Mouse (Mus musculus) kidney, embryonic 16.5 days (tissue): Measurements from ENCODE around the gene Atpif1. TPM values are rescaled to one million over a fixed set of nuclear protein-coding genes. Genes with fewer than 3 reads are reported as not detected.

Experiments used
- ATAC-seq: fragments of 200-750 bp; cut with Nextera tagmentation; 2 replicates; pipeline ENCODE4 v1.8.0; 2017; ENCODE audit warnings: moderate TSS enrichment; ENCODE audit not compliant: low FRiP score, low TSS enrichment
- H3K27ac ChIP-seq: fragments of 300-500 bp; sonication (generic); 2 replicates; pipeline ENCODE4 v1.5.1; 2014; ENCODE audit warnings: low read length
- H3K27me3 ChIP-seq: fragments of 300-500 bp; sonication (generic); 2 replicates; pipeline ENCODE4 v1.6.1; 2014; ENCODE audit warnings: low read length, control low read depth, mixed read lengths; ENCODE audit not compliant: insufficient read depth
- H3K36me3 ChIP-seq: fragments of 300-500 bp; sonication (generic); 2 replicates; pipeline ENCODE4 v1.6.1; 2014; ENCODE audit warnings: low read length, control low read depth, mixed read lengths; ENCODE audit not compliant: insufficient read depth
- H3K4me1 ChIP-seq: fragments of 300-500 bp; sonication (generic); 2 replicates; pipeline ENCODE4 v1.6.1; 2014; ENCODE audit warnings: low read length, control low read depth, mixed read lengths; ENCODE audit not compliant: insufficient read depth
- H3K4me2 ChIP-seq: fragments of 300-500 bp; sonication (generic); replicated peaks from 2 replicates; pipeline ENCODE4 v1.6.1; 2014; ENCODE audit warnings: low read depth, low read length
- H3K4me3 ChIP-seq: fragments of 300-500 bp; sonication (generic); 2 replicates; pipeline ENCODE4 v1.5.1; 2014; ENCODE audit warnings: mild to moderate bottlenecking, low read length
- H3K9ac ChIP-seq: fragments of 300-500 bp; sonication (generic); replicated peaks from 2 replicates; pipeline ENCODE4 v1.6.1; 2014; ENCODE audit warnings: low read length
- H3K9me3 ChIP-seq: fragments of 300-500 bp; sonication (generic); 2 replicates; pipeline ENCODE4 v1.6.1; 2016; ENCODE audit warnings: low read length, control low read depth
- WGBS: fragments of 180-500 bp; shearing (Covaris S2); extraction: QIAGEN DNeasy Blood & Tissue Kit; methylation state at CpG from one replicate; pipeline ENCODE4 v1.1.7; 2014; 5-methylcytosine and 5-hydroxymethylcytosine counted together
- polyA plus RNA-seq: library from polyadenylated mRNA; unstranded; fragments of >200 nt; fragmentation: Nextera tagmentation; extraction: Ambion mirVana; gene quantifications from 2 replicates; pipeline ENCODE4 v1.2.1, GENCODE M21; 2015

Atpif1 gene
- polyA plus RNA-seq, 1 experiment from 2014 or later: 1,057 TPM

GRCm38 (mm10) chr4:132501639-132502038 lies 31.8 kb downstream of the Atpif1 start:
- Histone ChIP-seq H3K4me2 (no peak overlapping the region), H3K9me3 (no peaks in the 10 kb centered on the region), H3K36me3 (peaks cover 29% of the 10 kb centered on the region; the same call in 1 of the 2 replicates), H3K4me1 (peaks cover 15% of the 10 kb centered on the region), H3K27me3 (no peaks in the 10 kb centered on the region), H3K27ac (no peak overlapping the region), H3K9ac (no peak overlapping the region), H3K4me3 (no peak overlapping the region)
- 96% methylated on average over 6 of the region's 6 CpGs for WGBS
- no peak for ATAC-seq

- no peaks in the 10 kb centered on the region for H3K27me3 ChIP-seq
- no peak overlapping the region for H3K4me3 ChIP-seq
- ATAC-seq: no peak
- H3K4me1 ChIP-seq: peaks cover 4% of the 10 kb centered on the region; the same call in 1 of the 2 replicates
- no peak overlapping the region for H3K4me2 ChIP-seq
- peaks cover 49% of the 10 kb centered on the region; the same call in 1 of the 2 replicates for H3K36me3 ChIP-seq
- WGBS: 86% methylated on average over 20 of the region's 20 CpGs
- H3K9ac ChIP-seq: no peak overlapping the region
- H3K9me3 ChIP-seq: no peaks in the 10 kb centered on the region
- no peak overlapping the region for H3K27ac ChIP-seq
Measured at GRCm38 (mm10) chr4:132494271-132494918, 39.1 kb downstream of the Atpif1 start.

GRCm38 (mm10) chr4:132492178-132493060 lies 41.0 kb downstream of the Atpif1 start:
- no peaks in the 10 kb centered on the region for H3K9me3 ChIP-seq
- no peak overlapping the region for H3K9ac ChIP-seq
- WGBS: 63% methylated on average over 10 of the region's 10 CpGs
- no peak overlapping the region for H3K4me2 ChIP-seq
- H3K4me1 ChIP-seq: peaks cover 4% of the 10 kb centered on the region; the same call in 1 of the 2 replicates
- H3K27ac ChIP-seq: no peak overlapping the region
- no peaks in the 10 kb centered on the region for H3K27me3 ChIP-seq
- no peak overlapping the region for H3K4me3 ChIP-seq
- peaks cover 31% of the 10 kb centered on the region; the same call in 1 of the 2 replicates for H3K36me3 ChIP-seq
- ATAC-seq: no peak

- no peak for ATAC-seq
- H3K36me3 ChIP-seq: peaks cover 24% of the 10 kb centered on the region; the same call in 1 of the 2 replicates
- no peak overlapping the region for H3K4me3 ChIP-seq
- H3K27me3 ChIP-seq: no peaks in the 10 kb centered on the region
- no peak overlapping the region for H3K27ac ChIP-seq
- H3K9me3 ChIP-seq: no peaks in the 10 kb centered on the region
- H3K9ac ChIP-seq: no peak overlapping the region
- H3K4me2 ChIP-seq: no peak overlapping the region
- WGBS: 69% methylated on average over 6 of the region's 6 CpGs
- H3K4me1 ChIP-seq: peaks cover 4% of the 10 kb centered on the region; the same call in 1 of the 2 replicates
Measured at GRCm38 (mm10) chr4:132491748-132492147, 41.7 kb downstream of the Atpif1 start.

- no peaks in the 10 kb centered on the region for H3K9me3 ChIP-seq
- ATAC-seq: no peak
- WGBS: 91% methylated on average over 8 of the region's 8 CpGs
Measured at GRCm38 (mm10) chr4:132491057-132491456, 42.4 kb downstream of the Atpif1 start.

GRCm38 (mm10) chr4:132490273-132491010 lies 43.0 kb downstream of the Atpif1 start:
- Histone ChIP-seq H3K4me1 (peaks cover 4% of the 10 kb centered on the region; the same call in 1 of the 2 replicates), H3K4me2 (no peak overlapping the region), H3K4me3 (no peak overlapping the region), H3K9me3 (no peaks in the 10 kb centered on the region), H3K27me3 (no peaks in the 10 kb centered on the region), H3K9ac (no peak overlapping the region), H3K27ac (no peak overlapping the region), H3K36me3 (peaks cover 16% of the 10 kb centered on the region; the same call in 1 of the 2 replicates)
- no peak for ATAC-seq
- 93% methylated on average over 13 of the region's 15 CpGs for WGBS

More at GRCm38 (mm10) chr4:132491057-132491456, 42.4 kb downstream of the Atpif1 start:
- H3K4me3 ChIP-seq: no peak overlapping the region
- no peak overlapping the region for H3K9ac ChIP-seq
- no peak overlapping the region for H3K27ac ChIP-seq
- H3K27me3 ChIP-seq: no peaks in the 10 kb centered on the region
- peaks cover 18% of the 10 kb centered on the region; the same call in 1 of the 2 replicates for H3K36me3 ChIP-seq
- peaks cover 4% of the 10 kb centered on the region; the same call in 1 of the 2 replicates for H3K4me1 ChIP-seq
- no peak overlapping the region for H3K4me2 ChIP-seq

GRCm38 (mm10) chr4:132488976-132489375 lies 44.5 kb downstream of the Atpif1 start:
- no peak for ATAC-seq
- no peak overlapping the region for H3K27ac ChIP-seq
- no peak overlapping the region for H3K9ac ChIP-seq
- peaks cover 3% of the 10 kb centered on the region; the same call in 1 of the 2 replicates for H3K36me3 ChIP-seq
- H3K4me1 ChIP-seq: peaks cover 4% of the 10 kb centered on the region; the same call in 1 of the 2 replicates
- H3K4me2 ChIP-seq: no peak overlapping the region
- 64% methylated on average over 6 of the region's 6 CpGs for WGBS
- no peak overlapping the region for H3K4me3 ChIP-seq
- no peaks in the 10 kb centered on the region for H3K27me3 ChIP-seq
- H3K9me3 ChIP-seq: no peaks in the 10 kb centered on the region

GRCm38 (mm10) chr4:132488521-132488920 lies 44.9 kb downstream of the Atpif1 start:
- Histone ChIP-seq H3K9ac (no peak overlapping the region), H3K36me3 (peaks cover 3% of the 10 kb centered on the region; the same call in 1 of the 2 replicates), H3K27ac (no peak overlapping the region)

GRCm38 (mm10) chr4:132484820-132485219 lies 48.6 kb downstream of the Atpif1 start:
- Histone ChIP-seq H3K4me3 (no peak overlapping the region), H3K9me3 (no peaks in the 10 kb centered on the region), H3K4me1 (no peaks in the 10 kb centered on the region), H3K27ac (no peak overlapping the region), H3K9ac (no peak overlapping the region), H3K36me3 (no peaks in the 10 kb centered on the region), H3K27me3 (no peaks in the 10 kb centered on the region), H3K4me2 (no peak overlapping the region)
- ATAC-seq: no peak
- WGBS: 68% methylated on average over 5 of the region's 5 CpGs

More at GRCm38 (mm10) chr4:132488521-132488920, 44.9 kb downstream of the Atpif1 start:
- peaks cover 4% of the 10 kb centered on the region; the same call in 1 of the 2 replicates for H3K4me1 ChIP-seq
- no peak overlapping the region for H3K4me3 ChIP-seq
- H3K4me2 ChIP-seq: no peak overlapping the region
- no peaks in the 10 kb centered on the region for H3K27me3 ChIP-seq
- whole genome bisulfite sequencing: 84% methylated on average over 3 of the region's 3 CpGs
- no peaks in the 10 kb centered on the region for H3K9me3 ChIP-seq
- ATAC-seq: no peak
